Mouse (Mus musculus) forebrain, embryonic 16.5 days (tissue): Measurements from ENCODE around the gene 1700034J05Rik. TPM values are rescaled to one million over a fixed set of nuclear protein-coding genes. Genes with fewer than 3 reads are reported as not detected.
A peak's percentile ranks its signal among the peaks of the same experiment; 100 is the strongest.

Source experiments
- ATAC-seq: fragments of 200-750 bp; cut with Nextera tagmentation; 2 replicates; pipeline ENCODE4 v1.8.0; 2017; ENCODE audit warnings: mild to moderate bottlenecking, moderate library complexity
- H3K27ac ChIP-seq: fragments of 300-500 bp; sonication (generic); 2 replicates; pipeline ENCODE4 v1.5.1; 2014; ENCODE audit warnings: low read length, control low read depth
- H3K27me3 ChIP-seq: fragments of 300-500 bp; sonication (generic); replicated peaks from 2 replicates; pipeline ENCODE4 v1.6.1; 2014; ENCODE audit warnings: low read length; ENCODE audit not compliant: control insufficient read depth, insufficient read depth
- H3K36me3 ChIP-seq: fragments of 300-500 bp; sonication (generic); 2 replicates; pipeline ENCODE4 v1.6.1; 2014; ENCODE audit not compliant: control insufficient read depth, insufficient read depth
- H3K4me1 ChIP-seq: fragments of 300-500 bp; sonication (generic); replicated peaks from 2 replicates; pipeline ENCODE4 v1.6.1; 2014; ENCODE audit warnings: low read length; ENCODE audit not compliant: control insufficient read depth, insufficient read depth
- H3K4me2 ChIP-seq: fragments of 300-500 bp; sonication (generic); 2 replicates; pipeline ENCODE4 v1.6.1; 2014; ENCODE audit warnings: mild to moderate bottlenecking, low read length, control low read depth
- H3K4me3 ChIP-seq: fragments of 300-500 bp; sonication (generic); replicated peaks from 2 replicates; pipeline ENCODE4 v1.5.1; 2014; ENCODE audit warnings: mild to moderate bottlenecking, low read length, control low read depth
- H3K9ac ChIP-seq: fragments of 300-500 bp; sonication (generic); replicated peaks from 2 replicates; pipeline ENCODE4 v1.6.1; 2014; ENCODE audit warnings: low read depth, low read length, control low read depth
- H3K9me3 ChIP-seq: fragments of 300-500 bp; sonication (generic); 2 replicates; pipeline ENCODE4 v1.6.1; 2016; ENCODE audit warnings: low read length; ENCODE audit not compliant: control insufficient read depth
- WGBS: fragments of 180-500 bp; shearing (Covaris S2); extraction: QIAGEN DNeasy Blood & Tissue Kit; methylation state at CpG from one replicate; pipeline ENCODE4 v1.1.7; 2014; 5-methylcytosine and 5-hydroxymethylcytosine counted together
- polyA plus RNA-seq: library from polyadenylated mRNA; unstranded; fragments of >200 nt; fragmentation: Nextera tagmentation; extraction: Ambion mirVana; gene quantifications from 2 replicates; pipeline ENCODE4 v1.2.1, GENCODE M21; 2015

1700034J05Rik gene
- polyA plus RNA-seq, 1 experiment from 2014 or later: not detected

DNA sequence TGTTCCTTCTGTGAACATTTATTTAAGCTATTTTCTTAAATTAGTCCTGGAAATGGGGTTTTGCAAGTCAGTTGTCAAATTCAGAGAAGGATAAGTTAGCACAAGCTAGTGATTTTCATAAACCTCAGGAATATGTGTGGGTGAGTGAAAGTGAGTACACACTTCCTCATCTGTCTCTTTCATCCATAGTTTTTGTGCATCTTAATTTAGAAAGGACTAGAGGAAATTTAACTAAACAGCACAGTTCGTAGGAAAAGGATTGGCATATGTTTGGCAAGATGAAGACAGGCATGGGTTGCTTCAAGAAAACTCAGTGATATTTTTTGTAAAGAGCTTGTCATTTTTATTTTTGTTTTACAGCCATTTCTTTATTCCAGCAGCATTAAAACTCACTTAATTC, 2.7 kb upstream of the 1700034J05Rik start:
- H3K27me3 ChIP-seq: no peaks in the 10 kb centered on the region
- WGBS: 73% methylated on average over 1 of the region's 1 CpGs

DNA sequence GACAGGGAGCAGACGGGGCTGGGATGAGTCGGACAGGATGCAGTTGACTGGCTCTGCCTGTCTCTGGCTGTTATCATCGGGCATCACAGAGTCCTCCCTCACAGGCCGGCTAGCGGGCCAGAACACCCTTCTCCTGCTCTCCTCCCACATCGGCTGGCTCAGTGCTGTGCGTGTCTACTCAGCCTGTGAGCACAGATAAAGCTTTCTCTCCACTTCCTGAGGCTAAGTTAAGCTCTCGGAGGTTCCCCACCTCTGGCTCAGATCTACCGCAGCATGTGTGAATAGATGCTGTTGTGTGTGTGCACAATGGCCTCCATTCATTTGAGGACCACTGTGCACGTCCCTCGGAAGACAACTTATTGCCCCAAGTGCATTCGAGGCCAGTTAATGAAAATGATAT, 1.7 kb upstream of the 1700034J05Rik start:
- no peaks in the 10 kb centered on the region for H3K9me3 ChIP-seq
- H3K36me3 ChIP-seq: no peaks in the 10 kb centered on the region
- no peak overlapping the region for H3K4me3 ChIP-seq
- WGBS: 8% methylated on average over 11 of the region's 12 CpGs
- ATAC-seq: 0 out of 2 replicates have a peak, but pooled peaks have one; percentile 26
- no peaks in the 10 kb centered on the region for H3K27me3 ChIP-seq
- H3K9ac ChIP-seq: no peak overlapping the region
- no peak overlapping the region for H3K4me2 ChIP-seq
- H3K4me1 ChIP-seq: no peaks in the 10 kb centered on the region; the same call in 1 of the 2 replicates
- no peak overlapping the region for H3K27ac ChIP-seq

More for the DNA sequence above, 2.7 kb upstream of the 1700034J05Rik start:
- no peak overlapping the region for H3K4me2 ChIP-seq
- no peak overlapping the region for H3K4me3 ChIP-seq
- H3K9me3 ChIP-seq: no peaks in the 10 kb centered on the region
- no peak overlapping the region for H3K27ac ChIP-seq
- ATAC-seq: no peak
- H3K4me1 ChIP-seq: no peaks in the 10 kb centered on the region; the same call in 1 of the 2 replicates
- H3K9ac ChIP-seq: no peak overlapping the region
- no peaks in the 10 kb centered on the region for H3K36me3 ChIP-seq

DNA sequence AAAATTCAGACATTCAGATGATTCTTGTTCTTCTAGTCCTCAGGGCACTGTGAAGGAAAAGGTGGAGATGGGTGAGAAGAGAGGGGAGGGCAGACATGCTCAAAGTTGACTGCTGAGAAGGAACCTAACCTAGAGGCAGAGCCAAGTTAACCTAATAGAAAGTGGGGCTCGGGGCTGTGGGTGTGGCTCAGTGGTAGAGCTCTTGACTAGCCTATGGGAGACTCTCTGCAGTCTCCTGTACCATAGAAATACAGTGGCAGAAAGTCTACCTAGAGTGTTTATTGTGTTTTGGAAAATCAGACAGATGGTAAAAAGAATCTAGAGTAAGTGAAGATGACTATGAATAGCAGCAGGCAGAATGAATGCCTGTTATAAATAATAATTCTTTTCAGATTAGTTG, 1.3 kb upstream of the 1700034J05Rik start:
- H3K36me3 ChIP-seq: no peaks in the 10 kb centered on the region
- no peaks in the 10 kb centered on the region for H3K27me3 ChIP-seq
- WGBS: 81% methylated on average over 1 of the region's 1 CpGs
- ATAC-seq: no peak
- H3K9me3 ChIP-seq: no peaks in the 10 kb centered on the region
- H3K4me3 ChIP-seq: no peak overlapping the region
- no peaks in the 10 kb centered on the region; the same call in 1 of the 2 replicates for H3K4me1 ChIP-seq
- no peak overlapping the region for H3K9ac ChIP-seq
- no peak overlapping the region for H3K27ac ChIP-seq
- H3K4me2 ChIP-seq: no peak overlapping the region

DNA sequence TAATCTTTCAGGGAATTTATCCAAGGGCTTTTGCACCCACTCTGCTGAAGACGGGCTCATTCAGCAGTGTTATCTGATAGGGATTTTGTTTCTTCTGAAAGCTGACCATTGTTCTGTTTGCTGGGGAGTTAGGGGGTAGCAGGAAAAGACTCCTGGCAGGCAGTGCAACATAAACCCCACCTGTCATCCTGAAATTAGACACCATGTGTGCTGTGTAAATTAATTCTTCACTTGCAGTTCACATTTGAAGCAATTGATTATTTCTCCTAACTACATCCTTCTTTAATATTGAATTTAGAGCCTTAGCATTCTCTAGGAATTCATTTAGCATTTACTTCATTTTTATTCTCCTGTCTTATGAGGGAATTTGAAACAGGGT, 3.8 kb downstream of the 1700034J05Rik start:
- no peak for ATAC-seq
- Histone ChIP-seq H3K9ac (no peak overlapping the region), H3K9me3 (no peaks in the 10 kb centered on the region), H3K27me3 (no peaks in the 10 kb centered on the region), H3K36me3 (no peaks in the 10 kb centered on the region), H3K4me2 (no peak overlapping the region), H3K27ac (no peak overlapping the region), H3K4me3 (no peak overlapping the region), H3K4me1 (peaks cover 4% of the 10 kb centered on the region)
- WGBS: 3% methylated on average over 1 of the region's 1 CpGs

DNA sequence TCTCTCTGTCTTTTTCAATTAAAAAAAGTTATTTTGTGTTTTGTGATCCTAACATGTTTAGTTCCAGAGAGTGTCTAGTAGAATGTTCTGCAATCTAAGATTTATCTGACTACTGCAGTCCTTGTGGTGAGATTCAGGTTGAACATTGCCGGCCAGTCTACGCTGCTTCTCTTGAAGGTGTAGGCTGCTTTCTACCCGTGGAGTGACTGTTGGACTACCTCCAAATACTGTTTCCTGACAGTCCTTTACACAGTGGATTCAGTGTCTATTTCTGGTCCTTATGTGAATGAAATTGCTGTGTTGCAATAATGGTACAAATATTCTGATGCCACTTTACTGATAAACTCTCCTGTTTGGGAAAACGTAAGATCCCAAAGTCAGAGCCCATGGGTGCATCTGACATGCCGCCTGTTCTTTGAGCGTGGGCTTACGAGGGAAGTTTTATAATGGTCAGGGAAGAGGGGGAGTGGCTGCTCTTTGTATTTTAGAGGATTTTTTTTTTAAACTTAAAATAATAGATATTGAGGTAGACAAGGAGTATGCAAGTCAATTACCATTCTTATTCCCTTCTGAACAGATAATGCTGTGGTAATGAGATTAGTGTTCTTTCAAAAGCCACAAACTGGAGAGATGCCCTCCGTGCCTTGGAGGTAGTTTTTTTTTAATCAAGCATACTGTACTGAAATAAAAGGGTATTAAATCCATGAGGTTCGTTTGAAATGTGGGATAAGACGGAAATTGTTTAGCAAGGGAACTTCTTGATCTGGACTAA, 4.4 kb downstream of the 1700034J05Rik start:
- 16% methylated on average over 10 of the region's 10 CpGs for WGBS
- no peak overlapping the region for H3K4me3 ChIP-seq
- peaks cover 4% of the 10 kb centered on the region for H3K4me1 ChIP-seq
- no peak overlapping the region for H3K27ac ChIP-seq
- no peaks in the 10 kb centered on the region for H3K36me3 ChIP-seq
- H3K27me3 ChIP-seq: no peaks in the 10 kb centered on the region
- no peaks in the 10 kb centered on the region for H3K9me3 ChIP-seq
- no peak overlapping the region for H3K4me2 ChIP-seq
- ATAC-seq: no peak
- no peak overlapping the region for H3K9ac ChIP-seq

DNA sequence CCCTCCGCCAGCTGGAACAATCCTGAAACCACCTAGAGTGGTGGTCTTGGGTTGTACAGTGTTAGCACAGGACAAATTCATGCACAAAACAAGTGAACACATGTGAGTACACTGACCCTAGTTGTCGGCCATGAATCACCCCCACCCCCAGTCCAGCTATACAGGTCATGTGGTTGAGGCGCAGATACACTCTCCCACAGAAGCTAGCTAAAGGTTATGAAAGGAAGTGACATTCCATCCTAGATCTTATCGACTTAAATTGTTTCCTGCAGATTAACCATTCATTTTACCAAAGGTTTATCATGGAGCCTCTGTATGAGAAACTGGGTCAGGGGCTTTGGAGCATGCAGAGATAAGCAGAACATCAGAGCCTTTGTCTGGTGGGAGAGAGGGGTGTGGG, 7.0 kb downstream of the 1700034J05Rik start:
- Histone ChIP-seq H3K9me3 (no peaks in the 10 kb centered on the region), H3K4me2 (no peak overlapping the region), H3K36me3 (no peaks in the 10 kb centered on the region), H3K27me3 (no peaks in the 10 kb centered on the region), H3K9ac (no peak overlapping the region), H3K4me3 (no peak overlapping the region), H3K4me1 (peaks cover 4% of the 10 kb centered on the region), H3K27ac (no peak overlapping the region)
- ATAC-seq: no peak
- 80% methylated on average over 4 of the region's 4 CpGs for WGBS

DNA sequence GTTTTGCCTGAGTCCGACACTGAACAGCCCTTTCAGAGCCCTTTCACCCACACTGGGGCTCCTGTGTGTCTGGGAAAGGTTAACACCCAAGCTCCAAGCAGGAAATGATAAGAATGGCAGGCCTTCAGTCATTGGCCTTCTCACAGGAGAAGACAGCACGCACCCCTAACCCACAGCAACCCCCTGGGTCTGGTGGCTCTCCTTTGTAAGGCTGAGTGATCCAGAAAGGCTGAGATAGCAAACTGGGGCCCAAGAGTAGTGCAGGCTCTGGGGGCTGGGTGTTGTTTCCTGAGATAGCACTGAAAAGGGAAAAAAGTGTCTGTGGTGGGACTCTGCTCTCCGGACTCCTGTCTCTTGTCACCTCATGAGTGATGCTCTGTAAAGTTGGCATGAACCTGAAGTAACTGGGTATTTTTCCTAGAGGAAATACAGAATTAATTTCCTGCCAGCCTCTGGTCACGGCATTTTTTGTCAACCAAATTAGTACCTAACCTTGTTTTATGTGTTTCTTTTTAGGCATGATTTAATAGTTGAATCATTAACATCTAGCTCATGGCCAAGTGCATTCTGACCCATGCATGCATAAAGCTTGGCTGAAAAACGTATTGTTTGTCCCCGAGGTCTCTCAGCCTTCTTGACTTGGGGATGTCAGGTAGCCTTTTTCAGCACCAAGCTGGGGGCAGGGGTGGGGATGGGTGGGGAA, 7.7 kb downstream of the 1700034J05Rik start:
- no peak for ATAC-seq
- no peak overlapping the region for H3K27ac ChIP-seq
- H3K4me2 ChIP-seq: no peak overlapping the region
- peaks cover 4% of the 10 kb centered on the region for H3K4me1 ChIP-seq
- no peak overlapping the region for H3K4me3 ChIP-seq
- WGBS: 62% methylated on average over 6 of the region's 6 CpGs
- no peaks in the 10 kb centered on the region for H3K27me3 ChIP-seq
- H3K36me3 ChIP-seq: no peaks in the 10 kb centered on the region
- no peaks in the 10 kb centered on the region for H3K9me3 ChIP-seq
- no peak overlapping the region for H3K9ac ChIP-seq

DNA sequence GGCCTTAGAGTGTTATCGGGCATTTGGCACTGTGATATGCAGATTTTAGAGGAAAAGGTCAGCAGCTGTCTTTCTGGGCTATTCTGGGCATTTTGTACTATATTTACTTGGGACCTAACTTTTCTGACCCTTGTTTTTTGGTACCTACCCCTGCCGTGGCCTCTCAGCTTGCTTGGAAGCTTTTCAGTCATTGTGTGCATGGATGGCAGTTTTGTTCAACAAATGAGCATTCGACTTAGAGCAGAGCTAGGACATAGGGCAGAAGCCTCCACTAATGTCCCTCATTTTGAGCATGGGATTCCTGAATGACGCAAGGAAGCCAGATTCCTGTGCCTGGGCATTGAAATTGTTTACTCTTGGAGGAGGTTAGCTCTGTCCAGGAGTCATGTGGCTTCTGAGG, 9.4 kb downstream of the 1700034J05Rik start:
- Histone ChIP-seq H3K9me3 (no peaks in the 10 kb centered on the region), H3K4me3 (no peak overlapping the region), H3K4me2 (no peak overlapping the region), H3K27ac (no peak overlapping the region), H3K36me3 (no peaks in the 10 kb centered on the region), H3K9ac (no peak overlapping the region), H3K27me3 (no peaks in the 10 kb centered on the region), H3K4me1 (no peaks in the 10 kb centered on the region; the same call in 1 of the 2 replicates)
- WGBS: 70% methylated on average over 4 of the region's 4 CpGs
- ATAC-seq: no peak

DNA sequence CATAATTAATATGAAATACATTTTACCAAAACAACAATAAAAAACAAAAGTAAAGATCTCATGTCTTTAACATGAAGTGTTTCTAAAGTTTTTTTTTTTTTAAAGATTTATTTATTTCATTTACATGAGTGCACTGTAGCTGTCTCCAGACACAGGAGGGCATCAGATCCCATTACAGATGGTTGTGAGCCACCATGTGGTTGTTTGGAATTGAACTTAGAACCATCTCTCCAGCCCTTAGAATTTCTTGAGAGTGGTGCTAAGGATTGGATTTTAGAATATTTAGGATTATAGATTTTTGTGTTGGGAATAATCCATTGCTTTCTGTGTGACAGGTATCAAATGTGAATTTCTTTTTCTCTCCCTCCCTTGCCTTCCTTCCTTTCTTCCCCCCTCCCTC, 10.2 kb downstream of the 1700034J05Rik start:
- H3K9me3 ChIP-seq: no peaks in the 10 kb centered on the region
- H3K27ac ChIP-seq: no peak overlapping the region
- no peaks in the 10 kb centered on the region for H3K27me3 ChIP-seq
- H3K4me2 ChIP-seq: no peak overlapping the region
- no peaks in the 10 kb centered on the region for H3K4me1 ChIP-seq
- no peaks in the 10 kb centered on the region for H3K36me3 ChIP-seq
- no peak for ATAC-seq
- no peak overlapping the region for H3K9ac ChIP-seq
- H3K4me3 ChIP-seq: no peak overlapping the region
